Mouse (Mus musculus) neural tube, embryonic 14.5 days (tissue): ENCODE measurements at regions not wholly inside any gene's neighbourhood (a gene's known extent, or its start where the extent isn't known, plus 50 kb on each side); places are given as distances from the start of the nearest gene placed in this dataset.
A peak's percentile ranks its signal among the peaks of the same experiment; 100 is the strongest.

ENCODE experiments used
- ATAC-seq: fragments of 200-750 bp; cut with Nextera tagmentation; 2 replicates; pipeline ENCODE4 v1.8.0; 2017; ENCODE audit warnings: low read depth, mild to moderate bottlenecking, moderate TSS enrichment, moderate library complexity
- H3K27ac ChIP-seq: fragments of 300-500 bp; sonication (generic); 2 replicates; pipeline ENCODE4 v1.5.1; 2014; ENCODE audit warnings: low read depth, mild to moderate bottlenecking, control low read depth, low read length, moderate library complexity, mixed read lengths
- H3K27me3 ChIP-seq: fragments of 300-500 bp; sonication (generic); 2 replicates; pipeline ENCODE4 v1.6.1; 2014; ENCODE audit warnings: low read length; ENCODE audit not compliant: control insufficient read depth, insufficient read depth
- H3K36me3 ChIP-seq: fragments of 300-500 bp; sonication (generic); 2 replicates; pipeline ENCODE4 v1.6.1; 2014; ENCODE audit warnings: low read length, mixed read lengths; ENCODE audit not compliant: control insufficient read depth, insufficient read depth
- H3K4me1 ChIP-seq: fragments of 300-500 bp; sonication (generic); 2 replicates; pipeline ENCODE4 v1.6.1; 2014; ENCODE audit warnings: low read length; ENCODE audit not compliant: control insufficient read depth, insufficient read depth
- H3K4me2 ChIP-seq: fragments of 300-500 bp; sonication (generic); 2 replicates; pipeline ENCODE4 v1.6.1; 2014; ENCODE audit warnings: mild to moderate bottlenecking, low read depth, low read length, control low read depth
- H3K4me3 ChIP-seq: fragments of 300-500 bp; sonication (generic); 2 replicates; pipeline ENCODE4 v1.5.1; 2014; ENCODE audit warnings: low read depth, low read length, control low read depth, mixed read lengths
- H3K9ac ChIP-seq: fragments of 300-500 bp; sonication (generic); replicated peaks from 2 replicates; pipeline ENCODE4 v1.6.1; 2014; ENCODE audit warnings: low read depth, mild to moderate bottlenecking, control low read depth, low read length, mixed read lengths
- H3K9me3 ChIP-seq: fragments of 300-500 bp; sonication (generic); 2 replicates; pipeline ENCODE4 v1.6.1; 2016; ENCODE audit warnings: low read length; ENCODE audit not compliant: control insufficient read depth
- WGBS: fragments of 180-500 bp; shearing (Covaris S2); extraction: QIAGEN DNeasy Blood & Tissue Kit; methylation state at CpG from one replicate; pipeline ENCODE4 v1.1.7; 2014; 5-methylcytosine and 5-hydroxymethylcytosine counted together

GRCm38 (mm10) chr1:154255971-154256370 is 55.0 kb downstream of the Zfp648 start:
- Histone ChIP-seq H3K27ac (no peak overlapping the region), H3K4me1 (no peaks in the 10 kb centered on the region), H3K27me3 (no peaks in the 10 kb centered on the region), H3K4me2 (no peak overlapping the region), H3K36me3 (no peaks in the 10 kb centered on the region), H3K4me3 (no peak overlapping the region), H3K9me3 (no peaks in the 10 kb centered on the region), H3K9ac (no peak overlapping the region)
- no peak for ATAC-seq
- WGBS = 86% methylated on average over 1 of the region's 1 CpGs

GRCm38 (mm10) chr1:154256811-154257210 is 55.8 kb downstream of the Zfp648 start:
- Histone ChIP-seq H3K27ac (no peak overlapping the region), H3K36me3 (no peaks in the 10 kb centered on the region), H3K4me1 (no peaks in the 10 kb centered on the region), H3K4me3 (no peak overlapping the region), H3K9me3 (no peaks in the 10 kb centered on the region), H3K27me3 (no peaks in the 10 kb centered on the region), H3K4me2 (no peak overlapping the region), H3K9ac (no peak overlapping the region)
- no peak for ATAC-seq
- 58% methylated on average over 15 of the region's 15 CpGs for WGBS

- no peaks in the 10 kb centered on the region for H3K9me3 ChIP-seq
- no peak overlapping the region for H3K4me3 ChIP-seq
- no peaks in the 10 kb centered on the region for H3K27me3 ChIP-seq
- WGBS = 81% methylated on average over 3 of the region's 3 CpGs
- H3K27ac ChIP-seq = no peak overlapping the region
- H3K4me1 ChIP-seq = no peaks in the 10 kb centered on the region
- no peak overlapping the region for H3K9ac ChIP-seq
- no peak overlapping the region for H3K4me2 ChIP-seq
- H3K36me3 ChIP-seq = no peaks in the 10 kb centered on the region
- no peak for ATAC-seq
Observed at GRCm38 (mm10) chr1:154258511-154258910, 57.5 kb downstream of the Zfp648 start.

- 78% methylated on average over 5 of the region's 5 CpGs for WGBS
- Histone ChIP-seq H3K36me3 (no peaks in the 10 kb centered on the region), H3K4me1 (no peaks in the 10 kb centered on the region), H3K27me3 (no peaks in the 10 kb centered on the region), H3K9me3 (no peaks in the 10 kb centered on the region), H3K4me2 (no peak overlapping the region), H3K4me3 (no peak overlapping the region), H3K27ac (no peak overlapping the region), H3K9ac (no peak overlapping the region)
- no peak for ATAC-seq
Observed at GRCm38 (mm10) chr1:154260393-154260792, 59.4 kb downstream of the Zfp648 start.

GRCm38 (mm10) chr1:154281438-154281837 is 80.5 kb downstream of the Zfp648 start:
- 20% methylated on average over 8 of the region's 8 CpGs for WGBS
- Histone ChIP-seq H3K36me3 (no peaks in the 10 kb centered on the region), H3K4me2 (no peak overlapping the region), H3K27ac (no peak overlapping the region), H3K27me3 (no peaks in the 10 kb centered on the region), H3K9me3 (no peaks in the 10 kb centered on the region), H3K9ac (no peak overlapping the region), H3K4me3 (no peak overlapping the region), H3K4me1 (no peaks in the 10 kb centered on the region)
- ATAC-seq = peak; percentile 78

- no peak overlapping the region for H3K9ac ChIP-seq
- no peak for ATAC-seq
- H3K36me3 ChIP-seq = no peaks in the 10 kb centered on the region
- H3K4me2 ChIP-seq = no peak overlapping the region
- H3K4me1 ChIP-seq = no peaks in the 10 kb centered on the region
- H3K9me3 ChIP-seq = no peaks in the 10 kb centered on the region
- H3K27me3 ChIP-seq = no peaks in the 10 kb centered on the region
- no peak overlapping the region for H3K4me3 ChIP-seq
- WGBS = 88% methylated on average over 4 of the region's 4 CpGs
- no peak overlapping the region for H3K27ac ChIP-seq
Observed at GRCm38 (mm10) chr1:154286080-154286479, 85.1 kb downstream of the Zfp648 start.

- Histone ChIP-seq H3K4me3 (no peak overlapping the region), H3K27ac (no peak overlapping the region), H3K36me3 (no peaks in the 10 kb centered on the region), H3K27me3 (no peaks in the 10 kb centered on the region), H3K4me2 (no peak overlapping the region), H3K4me1 (no peaks in the 10 kb centered on the region), H3K9me3 (no peaks in the 10 kb centered on the region), H3K9ac (no peak overlapping the region)
- ATAC-seq = no peak
- 61% methylated on average over 4 of the region's 4 CpGs for WGBS
Observed at GRCm38 (mm10) chr1:154292729-154293128, 91.7 kb downstream of the Zfp648 start.

- no peak overlapping the region for H3K9ac ChIP-seq
- H3K9me3 ChIP-seq = no peaks in the 10 kb centered on the region
- WGBS = 89% methylated on average over 8 of the region's 8 CpGs
- no peak overlapping the region for H3K4me3 ChIP-seq
- no peaks in the 10 kb centered on the region for H3K4me1 ChIP-seq
- no peak overlapping the region for H3K4me2 ChIP-seq
- H3K36me3 ChIP-seq = no peaks in the 10 kb centered on the region
- H3K27me3 ChIP-seq = no peaks in the 10 kb centered on the region
- no peak overlapping the region for H3K27ac ChIP-seq
- no peak for ATAC-seq
Observed at GRCm38 (mm10) chr1:154296080-154296479, 95.1 kb downstream of the Zfp648 start.

- no peak overlapping the region for H3K27ac ChIP-seq
- H3K36me3 ChIP-seq = no peaks in the 10 kb centered on the region
- H3K4me2 ChIP-seq = no peak overlapping the region
- H3K9ac ChIP-seq = no peak overlapping the region
- ATAC-seq = no peak; the same call in 1 of the 2 replicates
- no peak overlapping the region for H3K4me3 ChIP-seq
- H3K27me3 ChIP-seq = no peaks in the 10 kb centered on the region
- no peaks in the 10 kb centered on the region for H3K9me3 ChIP-seq
- no peaks in the 10 kb centered on the region for H3K4me1 ChIP-seq
- WGBS = 71% methylated on average over 4 of the region's 4 CpGs
Observed at GRCm38 (mm10) chr1:154299866-154300265, 98.9 kb downstream of the Zfp648 start.

GRCm38 (mm10) chr1:154309650-154310049 is 108.7 kb downstream of the Zfp648 start:
- no peaks in the 10 kb centered on the region for H3K9me3 ChIP-seq
- no peak for ATAC-seq
- WGBS = 68% methylated on average over 2 of the region's 2 CpGs
- H3K4me1 ChIP-seq = no peaks in the 10 kb centered on the region
- no peak overlapping the region for H3K27ac ChIP-seq
- no peak overlapping the region for H3K4me3 ChIP-seq
- H3K4me2 ChIP-seq = no peak overlapping the region
- H3K27me3 ChIP-seq = no peaks in the 10 kb centered on the region
- H3K36me3 ChIP-seq = no peaks in the 10 kb centered on the region
- H3K9ac ChIP-seq = no peak overlapping the region
